Mouse (Mus musculus): ENCODE measurements around the gene Ncs1.

DNA sequence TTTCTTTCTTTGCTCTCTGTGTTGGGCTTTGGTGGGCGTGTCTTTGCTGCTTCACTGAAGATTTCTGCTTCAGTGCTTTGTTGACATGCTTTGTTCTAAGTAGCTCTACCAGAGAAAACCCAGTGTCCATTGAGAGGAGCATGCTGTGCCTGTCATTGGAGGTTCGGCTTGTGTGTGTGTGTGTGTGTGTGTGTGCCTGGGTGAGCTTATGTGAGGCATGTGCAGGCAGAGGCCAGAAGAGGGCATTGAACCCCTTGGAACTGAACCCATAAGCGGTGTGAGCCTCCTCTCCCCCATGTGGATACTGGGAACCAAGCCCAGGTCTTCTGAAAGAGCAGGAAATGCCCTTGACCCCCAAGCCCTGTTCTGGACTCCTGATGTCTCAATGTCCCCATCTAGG is 7.8 kb downstream of the Ncs1 start:
- no peak for TF ChIP-seq CTCF (conservative IDR thresholded peaks at IDR 0.05; ENCODE audit: insufficient read depth, insufficient read length, low read depth, low read length)
- no peak for TF ChIP-seq POLR2A (IDR thresholded peaks at IDR 0.05; ENCODE audit: low read depth, low read length)
